Mouse (Mus musculus): ENCODE results near the gene Pdzd7.

GRCm38 (mm10) chr19:45073871-45074542 lies 28.5 kb upstream of the Pdzd7 start:
- peak; percentile 84 for TF ChIP-seq CTCF (IDR thresholded peaks at IDR 0.05; ENCODE audit: low read depth)
- TF ChIP-seq EP300 (optimal IDR thresholded peaks at IDR 0.05) = no peak
